ENCODE assay signal across 10 mouse cellular contexts in genomic region chr5:43081561-43082534, GRCm38 (mm10).
DNase-seq lines count a peak whose midpoint lies in the region; ATAC-seq and TF ChIP-seq lines count a peak whose summit lies in the region.
"Had no signal": no experiment of that assay in that cellular context is flagged by ENCODE, and none has a peak within 500 bp of the region (broad histone marks: within the 10 kb centered on the region; RNA-seq: fewer than 3 reads in every experiment).

No protein-coding gene starts in this region.

- ATAC-seq in embryonic facial prominence, embryonic 14.5 days (ENCODE audit: low read depth) = peak; percentile 26; the same call in 1 of the 2 replicates
- ATAC-seq in lung, postnatal 0 days = no peak
- ATAC-seq in monocyte, adult 5-6 weeks (replicated peaks; ENCODE audit: insufficient number of reproducible peaks, low FRiP score, low TSS enrichment, poor library complexity, severe bottlenecking) = peak; percentile 59; the same call in 1 of the 2 replicates
- ATAC-seq in midbrain, embryonic 16.5 days = no peak

- no peaks in the 10 kb centered on the region for H3K4me1 ChIP-seq in embryonic facial prominence, embryonic 14.5 days (ENCODE audit: control insufficient read depth, insufficient read depth, low read length)
- no peaks in the 10 kb centered on the region for H3K4me1 ChIP-seq in embryonic facial prominence, embryonic 10.5 days
- no peaks in the 10 kb centered on the region for H3K4me1 ChIP-seq in lung, postnatal 0 days (ENCODE audit: insufficient read depth, low read depth, low read length)
- H3K4me1 ChIP-seq in midbrain, embryonic 16.5 days (ENCODE audit: control insufficient read depth, insufficient read depth, low read length) = no peaks in the 10 kb centered on the region
- H3K4me1 ChIP-seq: embryonic facial prominence, embryonic 15.5 days had no signal

- H3K9ac ChIP-seq in embryonic facial prominence, embryonic 14.5 days (ENCODE audit: low read depth, low read length) = no peak overlapping the region
- H3K9ac ChIP-seq in lung, postnatal 0 days (replicated peaks; ENCODE audit: low read depth) = no peak overlapping the region
- H3K9ac ChIP-seq in midbrain, embryonic 16.5 days (ENCODE audit: low read depth, low read length) = no peak overlapping the region
- H3K9ac ChIP-seq: embryonic facial prominence, embryonic 15.5 days had no signal

- H3K4me2 ChIP-seq in embryonic facial prominence, embryonic 14.5 days (ENCODE audit: low read depth, low read length) = no peak overlapping the region
- H3K4me2 ChIP-seq in lung, postnatal 0 days (replicated peaks; ENCODE audit: low read depth, low read length) = no peak overlapping the region
- H3K4me2 ChIP-seq in midbrain, embryonic 16.5 days (ENCODE audit: low read length) = no peak overlapping the region
- H3K4me2 ChIP-seq: embryonic facial prominence, embryonic 15.5 days had no signal

- no peaks in the 10 kb centered on the region for H3K36me3 ChIP-seq in embryonic facial prominence, embryonic 14.5 days (ENCODE audit: control insufficient read depth, insufficient read depth, low read length)
- no peaks in the 10 kb centered on the region for H3K36me3 ChIP-seq in embryonic facial prominence, embryonic 10.5 days (replicated peaks)
- no peaks in the 10 kb centered on the region for H3K36me3 ChIP-seq in lung, postnatal 0 days (ENCODE audit: insufficient read depth, low read length)
- no peaks in the 10 kb centered on the region for H3K36me3 ChIP-seq in midbrain, embryonic 16.5 days (ENCODE audit: control insufficient read depth, insufficient read depth, low read length)
- H3K36me3 ChIP-seq: embryonic facial prominence, embryonic 15.5 days had no signal

- 59% methylated on average over 11 of the region's 11 CpGs for WGBS in embryonic facial prominence, embryonic 14.5 days
- 84% methylated on average over 11 of the region's 11 CpGs for whole genome bisulfite sequencing in embryonic facial prominence, embryonic 10.5 days
- WGBS in lung, postnatal 0 days = 27% methylated on average over 11 of the region's 11 CpGs
- WGBS in midbrain, embryonic 16.5 days = 65% methylated on average over 11 of the region's 11 CpGs

- TF ChIP-seq CTCF in lung, postnatal 0 days (IDR thresholded peaks at IDR 0.05) = no peak

- H3K9me3 ChIP-seq in embryonic facial prominence, embryonic 14.5 days (ENCODE audit: control insufficient read depth, low read length) = no peaks in the 10 kb centered on the region
- no peaks in the 10 kb centered on the region for H3K9me3 ChIP-seq in embryonic facial prominence, embryonic 10.5 days
- no peaks in the 10 kb centered on the region for H3K9me3 ChIP-seq in lung, postnatal 0 days (ENCODE audit: low read length)
- H3K9me3 ChIP-seq in midbrain, embryonic 16.5 days (replicated peaks; ENCODE audit: control insufficient read depth, low read length, poor library complexity, severe bottlenecking) = no peaks in the 10 kb centered on the region
- H3K9me3 ChIP-seq: embryonic facial prominence, embryonic 15.5 days had no signal

- H3K27ac ChIP-seq in embryonic facial prominence, embryonic 14.5 days (replicated peaks; ENCODE audit: low read depth, low read length) = no peak overlapping the region
- no peak overlapping the region for H3K27ac ChIP-seq in embryonic facial prominence, embryonic 10.5 days (replicated peaks)
- no peak overlapping the region for H3K27ac ChIP-seq in lung, postnatal 0 days (ENCODE audit: low read length)
- no peak overlapping the region for H3K27ac ChIP-seq in midbrain, embryonic 16.5 days (ENCODE audit: low read length)
- H3K27ac ChIP-seq: embryonic facial prominence, embryonic 15.5 days had no signal

- intact Hi-C loops in heart, postnatal 10 days (cut with DNase I) = no loop called here

- H3K27me3 ChIP-seq in embryonic facial prominence, embryonic 14.5 days (replicated peaks; ENCODE audit: control insufficient read depth, insufficient read depth, low read length) = no peaks in the 10 kb centered on the region
- H3K27me3 ChIP-seq in embryonic facial prominence, embryonic 10.5 days (replicated peaks; ENCODE audit: low read depth, poor library complexity, severe bottlenecking) = no peaks in the 10 kb centered on the region; the same call in 1 of the 2 replicates
- no peaks in the 10 kb centered on the region for H3K27me3 ChIP-seq in lung, postnatal 0 days (replicated peaks; ENCODE audit: insufficient read depth, low read length)
- no peaks in the 10 kb centered on the region for H3K27me3 ChIP-seq in midbrain, embryonic 16.5 days (ENCODE audit: control insufficient read depth, insufficient read depth, low read depth, low read length)
- H3K27me3 ChIP-seq: CH12.LX; embryonic facial prominence, embryonic 15.5 days had no signal

- no peak overlapping the region for H3K4me3 ChIP-seq in embryonic facial prominence, embryonic 14.5 days (ENCODE audit: low read depth, low read length)
- H3K4me3 ChIP-seq in embryonic facial prominence, embryonic 10.5 days = no peak overlapping the region
- H3K4me3 ChIP-seq in lung, postnatal 0 days (ENCODE audit: low read depth, low read length) = no peak overlapping the region
- H3K4me3 ChIP-seq in midbrain, embryonic 16.5 days (ENCODE audit: low read depth, low read length) = no peak overlapping the region
- H3K4me3 ChIP-seq: embryonic facial prominence, embryonic 15.5 days had no signal

- DNase-seq in embryonic facial prominence, embryonic 14.5 days (ENCODE audit: low spot score) = peak; percentile 59
- no peak for DNase-seq in embryonic facial prominence, embryonic 10.5 days (ENCODE audit: low spot score)
- peak; percentile 16 for DNase-seq in lung, postnatal 0 days (ENCODE audit: low spot score)
- no peak for DNase-seq in lung, adult 18-20 months
- DNase-seq in heart, postnatal 10 days = peak; percentile 21 to 27
- no peak for DNase-seq in cerebellum, adult 9-11 months

- no peak for TF ChIP-seq EP300 in lung, postnatal 0 days (IDR thresholded peaks at IDR 0.05)

Comparison
In these comparisons a context has a peak if more than half of its experiments do, and no peak if none do; other contexts are left out.
1. DNase-seq: peak in embryonic facial prominence, embryonic 14.5 days (single experiment), lung, postnatal 0 days (single experiment) and heart, postnatal 10 days (2 of 2); none in embryonic facial prominence, embryonic 10.5 days (single experiment), lung, adult 18-20 months (0 of 2) and cerebellum, adult 9-11 months (single experiment).
2. ATAC-seq: peak in embryonic facial prominence, embryonic 14.5 days (single experiment) and monocyte, adult 5-6 weeks (single experiment); none in lung, postnatal 0 days (single experiment) and midbrain, embryonic 16.5 days (single experiment).